Mouse (Mus musculus): ENCODE measurements around the gene Defa33.
"Not testable (repeated sequence)": the region's sequence is repeated elsewhere in the genome, so short reads cannot be mapped to it uniquely, and the experiment has no call there.

Gene Defa33

GRCm38 (mm10) chr8:21391511-21391910 is at the start of gene Defa33:
Defa33 (plus strand) TSS chr8:21391811.
- not testable (repeated sequence) for DNase-seq (ENCODE audit: low read depth, low spot score)

GRCm38 (mm10) chr8:21378215-21378614 is 13.4 kb upstream of the Defa33 start, which contains the start of gene Defa2:
Defa2 (plus strand) TSS chr8:21378515.
- not testable (repeated sequence) for DNase-seq (ENCODE audit: low read depth, low spot score)

GRCm38 (mm10) chr8:21427111-21427510 is 35.5 kb downstream of the Defa33 start, which contains the start of gene Defa36:
Defa36 (plus strand) TSS chr8:21427411.
- DNase-seq (ENCODE audit: low read depth, low spot score): not testable (repeated sequence)

Measured in telencephalon, adult 2 months (tissue).